Mouse (Mus musculus): Measurements from ENCODE around the gene Pla1a.

- no peak for TF ChIP-seq CTCF (IDR thresholded peaks at IDR 0.05; ENCODE audit: borderline replicate concordance, extremely low read depth, insufficient read depth, insufficient read length)
- no peak for TF ChIP-seq POLR2A (IDR thresholded peaks at IDR 0.05; ENCODE audit: borderline replicate concordance, extremely low read depth, insufficient read depth, insufficient read length, poor library complexity, severe bottlenecking)
Measured at GRCm38 (mm10) chr16:38400311-38400960, 32.5 kb downstream of the Pla1a start.

Measured in brain, embryonic 14.5 days (tissue).